Mouse (Mus musculus) kidney, postnatal 36 days (tissue): ENCODE measurements around the gene Slc26a3.
"Not testable (repeated sequence)": the region's sequence is repeated elsewhere in the genome, so short reads cannot be mapped to it uniquely, and the experiment has no call there.

ENCODE experiments used
- DNase-seq, 2 experiments: peaks; one replicate each; pipeline ENCODE4 v3.0.0; 2021 to 2022; ENCODE audit warnings: mixed read lengths in 2 of 2

Gene Slc26a3

DNA sequence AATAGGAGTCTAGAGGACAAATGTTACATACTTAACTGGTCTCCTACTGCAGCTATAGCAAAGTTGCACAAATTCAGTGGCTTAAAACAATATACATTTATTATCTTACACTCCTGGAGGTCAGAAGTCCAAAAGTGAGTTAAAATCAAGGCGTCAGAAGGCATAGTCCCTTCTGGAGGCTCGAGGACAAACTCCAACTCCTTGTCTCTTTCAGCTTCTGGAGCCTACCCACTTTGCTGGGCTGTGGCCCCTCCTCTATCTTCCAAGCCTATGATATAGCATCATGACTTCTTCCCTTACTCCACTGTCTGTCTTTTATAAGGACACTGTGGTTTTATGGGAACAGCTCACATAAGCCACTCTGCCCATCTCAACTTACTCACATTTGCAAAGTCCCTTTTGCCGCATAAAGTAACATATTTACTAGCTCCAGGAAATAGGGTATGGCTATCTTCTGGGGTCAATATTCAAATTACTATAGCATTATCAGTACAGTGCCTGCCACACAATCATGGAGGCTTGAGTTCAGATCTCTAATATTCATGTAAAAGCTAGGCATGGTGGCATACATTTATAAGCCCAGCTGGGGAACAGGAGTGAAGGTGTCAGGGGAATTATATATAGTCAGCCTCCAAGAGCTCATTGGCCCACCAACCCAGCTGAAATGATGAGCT lies 31.4 kb downstream of the Slc26a3 start:
- DNase-seq, result no peak

DNA sequence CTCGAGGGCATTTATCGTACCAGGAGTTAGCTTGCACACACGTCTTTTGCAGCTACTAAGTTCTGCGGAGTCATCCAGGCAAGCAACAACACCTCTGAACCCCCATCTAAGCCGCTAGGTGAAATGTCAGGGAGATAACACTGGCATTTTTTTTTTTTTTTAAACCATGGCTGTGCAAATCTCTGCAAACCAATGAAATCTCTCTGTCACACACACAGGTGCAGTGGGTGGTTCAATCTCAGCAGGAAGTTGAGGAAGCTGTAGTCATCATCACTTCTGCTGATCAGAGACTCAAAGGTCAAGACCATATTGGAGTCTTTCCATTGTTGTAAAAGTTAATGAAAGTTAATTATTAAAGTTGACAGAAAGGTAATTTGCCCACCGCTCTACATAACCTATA lies 47.1 kb downstream of the Slc26a3 start:
- no peak for DNase-seq

- no peak for DNase-seq
Observed at GRCm38 (mm10) chr12:31439612-31440011, 48.9 kb downstream of the Slc26a3 start.

DNA sequence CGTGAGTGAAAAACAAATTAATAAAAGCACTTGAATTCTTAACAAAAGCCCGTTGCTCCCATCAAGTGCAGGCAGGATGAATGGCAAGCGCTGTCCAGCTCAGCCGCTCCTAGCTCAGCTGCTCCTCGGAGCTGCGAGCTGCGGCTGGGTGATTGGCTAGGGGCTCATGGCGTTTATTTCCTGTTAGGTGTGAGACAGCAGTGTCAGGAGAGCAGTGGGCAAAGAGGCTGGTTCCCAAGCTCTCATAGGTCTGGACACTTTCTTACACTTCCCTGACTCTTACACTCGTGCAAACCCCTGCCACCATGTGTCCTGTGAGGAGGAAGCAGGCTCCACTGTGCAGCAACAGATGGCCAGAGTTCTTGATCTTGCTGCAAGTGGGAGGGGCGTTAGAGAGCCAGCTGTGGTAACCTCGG lies 53.5 kb downstream of the Slc26a3 start:
- peak in 1 of 2 experiments; percentile 7 for DNase-seq

DNA sequence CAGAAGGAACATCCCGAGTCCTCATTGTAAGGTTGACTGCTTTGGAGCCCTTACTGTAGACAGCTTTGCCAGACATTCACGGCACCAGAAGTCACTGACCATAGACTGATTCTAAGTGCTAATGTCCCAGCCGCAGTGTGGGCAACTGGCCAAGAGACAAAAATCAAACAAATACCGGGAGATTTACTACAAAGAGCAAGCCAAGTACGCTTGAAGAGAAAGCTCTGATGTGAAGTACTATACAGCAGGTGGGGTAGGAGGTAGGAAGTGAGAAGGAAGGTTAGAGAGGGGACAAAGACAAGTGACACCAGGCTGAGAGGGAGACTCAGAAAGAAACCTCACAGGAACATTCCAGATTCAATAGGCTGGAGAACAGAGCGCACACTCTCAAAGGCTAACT lies 54.2 kb downstream of the Slc26a3 start:
- peak in 1 of 2 experiments; percentile 38 for DNase-seq

DNA sequence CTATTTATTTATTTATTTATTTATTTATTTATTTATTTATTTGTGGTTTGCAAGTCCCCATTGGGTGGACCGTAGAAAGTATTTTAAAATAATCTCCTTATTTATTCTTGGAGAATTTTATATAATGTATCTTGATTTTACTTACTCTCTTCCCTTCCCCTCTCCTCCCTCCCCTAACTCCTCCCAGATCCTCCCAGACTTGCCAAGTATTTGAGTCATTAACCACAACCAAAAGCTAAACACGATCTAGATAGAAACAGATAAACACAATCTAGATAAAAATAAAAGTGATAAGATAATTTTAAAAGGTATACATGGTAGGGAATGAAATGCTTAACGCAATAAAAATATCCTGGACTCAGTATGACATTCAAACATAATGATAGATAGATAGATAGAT lies 58.7 kb downstream of the Slc26a3 start:
- no peak for DNase-seq

- DNase-seq, result no peak
Observed at GRCm38 (mm10) chr12:31456271-31456670, 65.6 kb downstream of the Slc26a3 start.

DNA sequence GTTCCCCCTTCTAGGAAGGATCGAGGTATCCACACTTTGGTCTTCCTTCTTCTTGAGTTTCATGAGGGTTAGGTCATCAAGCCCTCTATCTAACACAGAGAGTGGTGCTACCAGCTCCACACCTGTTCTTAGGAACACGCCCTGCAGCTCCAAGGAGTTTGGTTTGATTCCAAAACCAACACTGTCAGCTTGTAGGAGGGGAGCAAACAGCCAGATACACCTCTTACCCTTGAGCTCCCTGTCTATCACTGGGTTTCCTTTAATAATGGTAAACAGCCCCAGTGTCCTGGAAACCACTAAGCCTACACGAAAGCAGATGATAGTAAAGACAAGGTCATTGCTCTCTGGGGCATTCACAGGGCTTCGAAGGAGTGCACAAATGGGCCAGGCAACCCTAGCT lies 67.8 kb downstream of the Slc26a3 start:
- DNase-seq, result no peak

DNA sequence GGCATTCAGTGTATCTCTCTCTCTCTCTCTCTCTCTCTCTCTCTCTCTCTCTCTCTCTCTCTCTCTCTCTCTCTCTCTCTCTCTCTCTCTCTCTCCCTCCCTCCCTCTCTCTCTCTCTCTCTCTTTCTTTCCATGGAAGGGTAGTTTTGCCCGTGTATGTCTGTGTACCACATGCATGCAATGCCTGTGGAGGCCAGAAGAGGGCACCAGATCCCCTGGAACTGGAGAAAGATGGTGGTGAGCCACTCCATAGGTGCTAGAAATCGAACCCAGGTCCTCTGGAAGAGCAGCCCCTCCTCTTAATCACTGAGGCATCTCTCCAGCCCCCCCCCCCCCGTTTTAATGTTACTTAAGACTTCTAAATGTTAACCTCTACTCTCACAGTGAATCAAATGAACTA lies 69.6 kb downstream of the Slc26a3 start:
- DNase-seq, result peak in 1 of 2 experiments; percentile 37

DNA sequence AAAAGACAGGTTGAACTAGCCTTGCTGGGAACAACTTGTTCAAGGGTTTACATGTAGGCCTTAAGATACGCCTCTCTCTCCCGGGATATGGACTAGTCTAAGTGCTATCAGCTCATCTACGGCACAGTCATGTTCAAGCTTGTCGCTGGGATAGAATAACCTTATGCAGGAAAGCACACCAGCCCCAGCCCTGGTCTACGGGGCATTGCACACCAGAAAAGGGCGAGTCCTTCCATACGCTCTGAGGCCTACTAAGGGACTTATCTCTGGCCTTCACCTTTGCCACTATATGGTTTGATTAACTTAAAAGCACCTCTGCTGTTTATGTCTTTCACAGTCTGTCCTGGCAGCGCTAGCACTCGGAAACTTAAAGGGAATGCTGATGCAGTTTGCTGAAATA lies 70.7 kb downstream of the Slc26a3 start:
- no peak for DNase-seq

DNA sequence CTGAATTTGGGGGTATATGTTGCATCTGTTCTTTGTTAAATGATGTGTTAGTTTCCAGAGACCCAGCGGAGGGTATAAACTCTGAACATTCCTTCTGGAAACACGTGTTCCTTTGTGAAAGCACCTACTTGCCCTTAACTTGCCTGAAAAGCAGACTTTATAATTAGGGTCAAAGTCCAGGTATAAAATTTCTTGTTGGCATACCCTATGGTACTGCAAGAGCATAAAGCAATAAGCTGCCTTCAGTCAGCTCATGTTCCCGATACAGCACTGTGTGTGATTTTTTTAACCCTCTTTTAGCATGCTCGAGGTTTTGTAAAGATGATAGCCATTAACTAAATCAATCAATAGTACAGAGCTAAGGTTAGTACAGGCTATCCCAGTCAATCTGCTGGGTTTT lies 71.9 kb downstream of the Slc26a3 start:
- DNase-seq, result no peak

DNA sequence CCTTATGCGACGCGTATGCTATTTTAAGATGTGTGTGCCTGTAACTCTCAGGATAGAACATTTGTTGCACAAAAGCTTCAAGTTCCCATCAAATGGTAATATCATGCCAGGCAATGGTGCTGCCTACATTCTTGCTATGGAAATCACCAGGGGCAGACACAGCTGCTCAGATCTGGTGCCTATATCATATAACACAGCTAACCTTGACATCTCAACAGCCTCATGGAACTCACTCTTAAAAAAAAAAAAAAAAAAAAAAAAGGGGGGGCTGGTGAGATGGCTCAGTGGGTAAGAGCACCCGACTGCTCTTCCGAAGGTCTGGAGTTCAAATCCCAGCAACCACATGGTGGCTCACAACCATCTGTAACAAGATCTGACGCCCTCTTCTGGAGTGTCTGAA lies 87.5 kb downstream of the Slc26a3 start:
- not testable (repeated sequence) for DNase-seq

GRCm38 (mm10) chr12:31486431-31486830 lies 95.8 kb downstream of the Slc26a3 start:
- DNase-seq, result peak; percentile 19 to 50

DNA sequence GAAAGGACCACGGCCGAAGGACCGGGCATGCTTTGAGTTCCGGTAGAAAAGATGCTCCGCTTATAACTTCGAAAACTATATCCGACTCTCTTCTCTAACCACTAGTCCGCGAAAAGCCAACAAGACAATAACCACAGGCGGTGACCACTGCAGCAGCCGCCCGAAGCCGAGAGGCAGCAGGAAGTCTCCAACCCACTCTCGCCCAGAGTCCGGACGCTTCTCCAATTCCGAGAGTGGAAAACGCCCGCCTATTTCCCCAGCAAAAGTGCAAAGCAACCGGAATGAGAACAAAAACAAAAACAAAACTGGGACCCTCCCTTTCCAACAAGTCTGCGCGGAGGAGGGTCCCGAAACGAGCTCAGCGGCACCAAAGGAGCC lies 108.3 kb downstream of the Slc26a3 start:
- DNase-seq, result no peak

- DNase-seq, result peak; percentile 95 to 98
Observed at GRCm38 (mm10) chr12:31499314-31500131, 108.9 kb downstream of the Slc26a3 start, which contains the start of gene Cbll1. Gene Cbll1, minus strand, starts transcription at chr12:31499616.

DNA sequence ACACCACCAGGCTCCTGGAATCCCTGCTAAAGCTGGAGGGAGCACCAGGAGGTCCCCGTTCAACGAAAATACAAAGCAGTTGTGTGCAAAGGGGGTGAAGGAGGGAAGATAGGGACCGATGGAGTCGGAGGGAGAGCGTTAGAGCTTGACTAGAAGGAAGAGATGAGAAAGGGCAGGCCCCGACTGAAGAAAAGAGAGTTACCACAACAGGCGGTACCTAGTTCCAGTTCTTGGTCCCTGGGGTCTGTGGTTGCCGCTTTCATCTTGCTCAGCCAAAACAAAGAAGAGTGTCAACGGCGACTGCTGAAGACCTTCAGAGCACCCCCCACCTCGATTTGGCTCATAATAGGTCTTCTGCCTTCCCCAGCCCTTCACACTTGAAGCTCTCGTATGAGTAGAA lies 109.5 kb downstream of the Slc26a3 start:
- no peak for DNase-seq

DNA sequence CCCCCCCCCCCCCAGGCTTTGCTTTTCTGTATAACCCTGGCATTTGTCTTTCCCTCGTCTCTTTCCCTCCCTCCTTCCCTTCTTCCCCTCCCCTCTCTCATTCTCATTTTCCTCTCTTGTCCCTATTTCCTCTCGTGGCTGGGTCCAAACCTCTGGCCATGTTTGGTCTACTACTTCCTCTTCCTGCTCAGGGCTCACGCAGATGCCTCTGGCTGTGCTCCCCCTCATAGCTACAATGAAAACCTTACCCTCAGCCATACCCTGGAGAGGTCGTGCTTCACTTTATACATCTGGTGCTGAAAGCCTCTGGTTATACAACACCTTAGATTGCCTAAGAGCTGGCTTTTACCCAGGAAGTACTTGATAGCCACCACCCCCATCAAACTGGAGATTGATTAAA lies 110.6 kb downstream of the Slc26a3 start:
- DNase-seq, result no peak

DNA sequence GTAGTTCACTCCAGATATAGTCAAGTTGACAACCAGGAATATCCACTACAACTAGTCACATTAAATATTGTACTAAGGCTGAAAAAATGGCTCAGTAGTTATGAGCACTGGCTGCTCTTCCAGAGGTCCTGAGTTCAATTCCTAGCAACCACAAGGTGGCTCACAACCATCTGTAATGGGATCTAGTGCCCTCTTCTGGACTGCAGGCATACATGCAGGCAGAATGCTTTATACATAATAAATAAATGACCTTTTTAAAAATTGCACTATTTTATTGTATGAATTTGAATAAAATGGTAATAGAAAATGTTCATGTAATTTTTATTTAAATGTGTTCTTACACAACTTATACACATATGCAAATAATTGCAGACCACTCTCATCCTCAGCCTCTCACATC lies 112.5 kb downstream of the Slc26a3 start:
- no peak for DNase-seq

DNA sequence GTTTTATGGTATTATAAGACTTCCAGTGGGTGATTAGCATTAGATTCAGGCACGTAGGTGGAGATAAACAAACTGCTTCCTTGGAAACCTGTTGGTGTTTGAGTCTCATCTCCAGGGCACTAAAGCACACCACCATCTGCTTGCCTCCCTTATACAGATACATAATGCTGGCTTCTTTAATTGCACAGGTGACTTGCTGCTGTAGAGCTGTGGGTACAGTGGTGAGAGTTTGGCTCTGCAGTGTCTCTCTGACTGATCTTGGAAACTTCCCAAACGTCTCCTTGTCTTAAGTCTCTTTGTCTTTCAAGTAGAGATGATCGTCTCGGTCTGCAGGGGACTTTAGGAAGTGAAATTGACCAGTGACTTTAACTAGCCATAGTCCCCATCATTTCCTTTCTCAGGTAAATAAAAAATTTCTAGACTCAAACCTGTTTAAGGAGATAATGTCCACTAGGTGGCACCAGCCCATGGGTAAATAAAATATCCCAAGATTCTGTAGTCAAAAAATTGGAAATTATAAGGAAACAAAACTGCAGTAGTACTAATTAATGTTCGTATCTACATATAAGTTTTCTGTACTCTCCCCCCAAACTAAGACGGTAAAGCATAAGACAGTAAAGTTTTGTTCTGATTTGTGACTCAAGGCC lies 117.2 kb downstream of the Slc26a3 start:
- DNase-seq, result peak; percentile 27 to 47

DNA sequence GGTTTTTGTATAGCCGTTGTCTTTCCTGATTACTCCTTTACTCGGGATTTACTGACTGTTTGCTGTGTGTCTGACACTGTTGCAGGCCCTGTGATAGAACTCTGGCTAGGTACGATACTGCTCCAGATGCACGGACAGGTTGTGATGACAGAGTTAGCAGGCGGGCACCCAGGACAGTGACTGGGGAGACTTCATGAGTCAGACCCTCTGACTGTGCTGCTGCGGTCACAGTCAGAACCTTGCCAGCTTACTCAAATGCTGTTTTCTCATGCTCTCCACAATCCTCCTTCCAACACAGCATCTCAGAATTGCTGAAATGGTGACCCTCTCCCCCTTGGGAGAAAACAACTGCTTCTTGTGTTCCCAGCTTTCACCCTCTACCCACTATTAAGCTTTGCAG lies 117.8 kb downstream of the Slc26a3 start:
- no peak for DNase-seq

DNA sequence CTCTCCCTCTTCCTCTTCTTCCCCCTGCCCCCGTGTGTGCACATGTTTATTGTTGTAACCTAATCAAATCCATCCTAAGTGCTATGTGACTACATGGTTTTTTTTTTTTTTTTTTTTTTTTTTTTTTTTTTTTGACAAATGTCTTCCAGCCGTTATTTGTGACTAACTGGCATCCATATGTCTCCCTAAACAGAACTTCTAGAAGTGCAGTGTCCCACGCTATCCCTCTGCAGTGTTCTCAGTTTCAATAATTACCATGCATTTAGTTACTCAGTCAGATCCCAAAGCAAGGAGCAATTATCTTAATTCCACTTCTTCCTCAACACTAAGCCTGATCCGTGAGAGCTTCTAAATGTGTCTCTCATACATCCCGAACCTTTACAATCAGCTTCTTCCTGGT lies 120.5 kb downstream of the Slc26a3 start:
- no peak for DNase-seq

- no peak for DNase-seq
Observed at GRCm38 (mm10) chr12:31512634-31513411, 122.2 kb downstream of the Slc26a3 start.
